Comparison of ENCODE assay signal across 8 mouse cellular contexts in the genomic region with DNA sequence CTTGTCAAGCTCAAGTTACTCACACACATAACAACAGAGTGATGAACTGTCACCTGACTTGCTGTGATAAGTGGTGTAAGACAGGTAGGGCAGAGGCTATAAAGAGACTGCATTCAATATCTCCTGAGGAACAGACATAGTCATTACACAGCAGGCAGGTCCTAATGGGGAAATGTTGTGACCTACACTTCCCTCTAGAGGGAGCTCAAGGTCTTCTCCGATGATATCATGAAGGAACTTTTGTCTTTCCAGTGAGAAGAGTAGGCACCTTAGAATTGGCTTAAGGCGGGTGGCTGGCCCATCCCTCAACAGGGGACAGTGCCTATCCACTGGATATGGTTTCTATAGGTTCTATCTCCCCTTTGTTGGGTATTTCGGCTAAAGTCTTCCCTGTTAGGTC. TPM values are rescaled to one million over a fixed set of nuclear protein-coding genes. Genes with fewer than 3 reads are reported as not detected.
DNase-seq lines count a peak whose midpoint lies in the region; ATAC-seq and TF ChIP-seq lines count a peak whose summit lies in the region.

No protein-coding gene starts in this region.

- no peak overlapping the region for H3K27ac ChIP-seq in gastrocnemius, adult 2 months
- H3K27ac ChIP-seq in intestine, postnatal 0 days (ENCODE audit: low read depth, low read length), result no peak overlapping the region
- H3K27ac ChIP-seq in midbrain, embryonic 10.5 days (replicated peaks), result no peak overlapping the region

- peak; percentile 90 for ATAC-seq in intestine, postnatal 0 days

- no peaks in the 10 kb centered on the region for H3K9me3 ChIP-seq in intestine, postnatal 0 days (ENCODE audit: control insufficient read depth)
- H3K9me3 ChIP-seq in midbrain, embryonic 10.5 days (replicated peaks), result no peaks in the 10 kb centered on the region

- peak; percentile 70 for DNase-seq in urinary bladder, postnatal 14 days (ENCODE audit: low spot score)
- no peak for DNase-seq in urinary bladder, postnatal 25 days (ENCODE audit: low spot score)
- DNase-seq in cerebellum, postnatal 25 days, result peak; percentile 59 to 76
- DNase-seq in gastrocnemius, adult 2 months, result peak; percentile 41
- peak; percentile 70 to 87 for DNase-seq in left cerebral cortex, postnatal 25 days (ENCODE audit: low spot score in 2 of 2)
- peak; percentile 27 for DNase-seq in midbrain, embryonic 10.5 days (ENCODE audit: low spot score)
- DNase-seq in spleen, postnatal 10 days (ENCODE audit: low spot score in 2 of 2), result peak; percentile 24 to 58

- no peaks in the 10 kb centered on the region for H3K4me1 ChIP-seq in intestine, postnatal 0 days (replicated peaks; ENCODE audit: control insufficient read depth, insufficient read depth, low read length)
- no peaks in the 10 kb centered on the region for H3K4me1 ChIP-seq in midbrain, embryonic 10.5 days

- no peak overlapping the region for H3K4me2 ChIP-seq in intestine, postnatal 0 days (replicated peaks; ENCODE audit: low read depth)

- H3K4me3 ChIP-seq in gastrocnemius, adult 2 months, result no peak overlapping the region
- no peak overlapping the region for H3K4me3 ChIP-seq in intestine, postnatal 0 days (ENCODE audit: low read depth, low read length)
- no peak overlapping the region for H3K4me3 ChIP-seq in midbrain, embryonic 10.5 days

- WGBS in intestine, postnatal 0 days, result 17% methylated on average over 3 of the region's 3 CpGs
- 23% methylated on average over 3 of the region's 3 CpGs for WGBS in midbrain, embryonic 10.5 days

- no peaks in the 10 kb centered on the region for H3K36me3 ChIP-seq in intestine, postnatal 0 days (ENCODE audit: control insufficient read depth, insufficient read depth)
- no peaks in the 10 kb centered on the region for H3K36me3 ChIP-seq in midbrain, embryonic 10.5 days

- intact Hi-C loops in gastrocnemius, adult 2 months (cut with DNase I), result no loop called here
- intact Hi-C loops in left cerebral cortex, postnatal 25 days (cut with DNase I), result loop anchor here (1.0 kb wide), 1 partner anchor 60 kb away; no protein-coding TSS in a partner anchor

- no peak overlapping the region for H3K9ac ChIP-seq in intestine, postnatal 0 days (ENCODE audit: low read depth, low read length)

- peak; percentile 97 for TF ChIP-seq CTCF in gastrocnemius, adult 2 months (IDR thresholded peaks at IDR 0.05)
- peak; percentile 95 for TF ChIP-seq CTCF in intestine, postnatal 0 days (IDR thresholded peaks at IDR 0.05; ENCODE audit: low read depth)

- H3K27me3 ChIP-seq in intestine, postnatal 0 days (replicated peaks; ENCODE audit: control insufficient read depth, insufficient read depth, low read length), result no peaks in the 10 kb centered on the region
- no peaks in the 10 kb centered on the region for H3K27me3 ChIP-seq in midbrain, embryonic 10.5 days (ENCODE audit: low read depth, poor library complexity, severe bottlenecking)

RNA-seq across cellular contexts. Expression of gene Aldob, which starts 18.3 kb away (rescaled TPM):
- not detected for total RNA-seq in gastrocnemius, adult 2 months (2021)
- polyA plus RNA-seq in intestine, postnatal 0 days (2015; fragmentation: Nextera tagmentation; extraction: Ambion mirVana), result 1,579 and 1,674 TPM in 2 replicates
- 1 to 10 TPM in 1 of 2 experiments, under 1 TPM in 1; 0.96 to 1.3 TPM for total RNA-seq in left cerebral cortex, postnatal 25 days (2021)
- not detected in 2 replicates for polyA plus RNA-seq in midbrain, embryonic 10.5 days (2016; fragmentation: Nextera tagmentation; extraction: Ambion mirVana)

RNA-seq across cellular contexts. Expression of gene Tmem246, which starts 30.1 kb away (rescaled TPM):
- total RNA-seq in gastrocnemius, adult 2 months (2021), result 10 to 100 TPM; 32.1 to 34.0 TPM
- polyA plus RNA-seq in intestine, postnatal 0 days (2015; fragmentation: Nextera tagmentation; extraction: Ambion mirVana), result 22.6 and 23.6 TPM in 2 replicates
- total RNA-seq in left cerebral cortex, postnatal 25 days (2021), result 10 to 100 TPM; 63.8 to 66.7 TPM
- 16.0 and 17.8 TPM in 2 replicates for polyA plus RNA-seq in midbrain, embryonic 10.5 days (2016; fragmentation: Nextera tagmentation; extraction: Ambion mirVana)

RNA-seq across cellular contexts. Expression of gene Zfp189, which starts 46.6 kb away (rescaled TPM):
- total RNA-seq in gastrocnemius, adult 2 months (2021), result 1 to 10 TPM; 4.2 to 4.4 TPM
- 2.0 and 2.4 TPM in 2 replicates for polyA plus RNA-seq in intestine, postnatal 0 days (2015; fragmentation: Nextera tagmentation; extraction: Ambion mirVana)
- 10 to 100 TPM; 10.3 to 10.5 TPM for total RNA-seq in left cerebral cortex, postnatal 25 days (2021)
- polyA plus RNA-seq in midbrain, embryonic 10.5 days (2016; fragmentation: Nextera tagmentation; extraction: Ambion mirVana), result 11.6 and 12.3 TPM in 2 replicates

RNA-seq across cellular contexts. Expression of gene Mrpl50, which starts 46.7 kb away (rescaled TPM):
- total RNA-seq in gastrocnemius, adult 2 months (2021), result 10 to 100 TPM; 33.0 to 36.6 TPM
- 46.0 and 46.3 TPM in 2 replicates for polyA plus RNA-seq in intestine, postnatal 0 days (2015; fragmentation: Nextera tagmentation; extraction: Ambion mirVana)
- 10 to 100 TPM; 28.3 to 31.2 TPM for total RNA-seq in left cerebral cortex, postnatal 25 days (2021)
- 85.6 and 86.3 TPM in 2 replicates for polyA plus RNA-seq in midbrain, embryonic 10.5 days (2016; fragmentation: Nextera tagmentation; extraction: Ambion mirVana)
